Mouse (Mus musculus): ENCODE data around the gene Efna3. TPM values are rescaled to one million over a fixed set of nuclear protein-coding genes. Genes with fewer than 3 reads are reported as not detected.
A peak's percentile ranks its signal among the peaks of the same experiment; 100 is the strongest.

Gene Efna3
- 42.3 and 47.2 TPM in 2 replicates for polyA plus RNA-seq (2015; fragmentation: Nextera tagmentation; extraction: Ambion mirVana)

- Histone ChIP-seq H3K4me1 (peaks cover 53% of the 10 kb centered on the region), H3K4me2 (replicated peaks) (peak within 1 kb of the TSS; percentile 98), H3K9me3 (replicated peaks) (no peaks in the 10 kb centered on the region), H3K4me3 (replicated peaks) (peak within 1 kb of the TSS; percentile 64), H3K27ac (replicated peaks) (peak within 1 kb of the TSS; percentile 63), H3K27me3 (peaks cover 28% of the 10 kb centered on the region), H3K9ac (peak within 1 kb of the TSS; percentile 41), H3K36me3 (no peaks in the 10 kb centered on the region)
- ATAC-seq (ENCODE audit: insufficient number of reproducible peaks, low FRiP score, low TSS enrichment, low read depth), result peak; percentile 54; the same call in 1 of the 2 replicates
- under 1% methylated on average over 53 of the region's 53 CpGs for WGBS
These were observed at the start of gene Efna3 for GRCm38 (mm10) chr3:89322514-89323165. TSS of gene Efna3 (minus strand) at chr3:89322965.

DNA sequence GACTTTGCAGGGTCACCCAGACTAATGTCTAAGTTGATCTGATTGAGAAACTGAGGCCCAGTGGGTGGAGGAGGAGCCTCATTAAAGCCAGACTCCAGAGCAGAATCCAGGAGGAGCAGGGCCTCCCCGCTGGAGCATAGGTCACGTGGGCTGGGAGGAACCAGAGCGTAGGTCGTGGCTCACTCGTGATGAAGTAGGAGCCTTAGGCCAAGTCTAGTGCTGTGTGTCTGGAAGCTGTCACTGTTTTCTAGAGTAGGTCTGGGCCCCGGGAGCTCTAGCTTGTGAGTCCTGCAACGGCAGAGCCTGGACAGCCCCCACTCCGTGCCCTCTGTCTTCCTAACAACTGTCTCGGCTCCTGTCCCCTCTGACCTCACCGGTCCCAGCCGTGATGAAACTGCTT, 44.6 kb upstream of the Efna3 start:
- Histone ChIP-seq H3K4me2 (replicated peaks) (no peak overlapping the region), H3K4me3 (replicated peaks) (no peak overlapping the region), H3K27me3 (no peaks in the 10 kb centered on the region), H3K4me1 (no peaks in the 10 kb centered on the region), H3K9ac (no peak overlapping the region), H3K9me3 (replicated peaks) (no peaks in the 10 kb centered on the region), H3K27ac (replicated peaks) (no peak overlapping the region), H3K36me3 (no peaks in the 10 kb centered on the region)
- WGBS, result 51% methylated on average over 11 of the region's 11 CpGs
- ATAC-seq (ENCODE audit: insufficient number of reproducible peaks, low FRiP score, low TSS enrichment, low read depth), result no peak

- no peaks in the 10 kb centered on the region for H3K9me3 ChIP-seq (replicated peaks)
- H3K4me1 ChIP-seq, result no peaks in the 10 kb centered on the region
- 68% methylated on average over 20 of the region's 20 CpGs for whole genome bisulfite sequencing
- H3K27ac ChIP-seq (replicated peaks), result no peak overlapping the region
- no peak overlapping the region for H3K4me2 ChIP-seq (replicated peaks)
- H3K27me3 ChIP-seq, result no peaks in the 10 kb centered on the region
- H3K4me3 ChIP-seq (replicated peaks), result no peak overlapping the region
- no peak overlapping the region for H3K9ac ChIP-seq
- H3K36me3 ChIP-seq, result no peaks in the 10 kb centered on the region
- no peak for ATAC-seq (ENCODE audit: insufficient number of reproducible peaks, low FRiP score, low TSS enrichment, low read depth)
These were observed 43.0 kb upstream of the Efna3 start for GRCm38 (mm10) chr3:89365486-89366414.

DNA sequence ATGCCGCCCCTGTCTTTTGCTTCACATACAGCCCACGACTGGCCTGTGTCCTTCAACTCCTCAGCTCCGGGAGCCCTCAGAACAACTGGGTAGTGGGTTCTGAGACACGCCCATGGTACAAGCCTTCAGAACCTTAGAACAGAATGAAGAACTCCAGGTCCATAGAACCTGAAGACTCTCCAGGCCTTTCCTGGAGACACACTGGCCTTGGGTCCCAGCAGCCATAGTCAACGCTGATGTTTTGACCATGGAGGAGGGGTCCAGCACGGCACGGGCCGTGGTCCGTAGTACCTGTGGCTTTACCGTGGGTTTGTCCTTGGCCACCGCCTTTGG, 42.4 kb upstream of the Efna3 start, which contains the start of gene Dcst1:
Gene Dcst1, minus strand, starts transcription at position 101 of the 333 bp plus-strand sequence.
- ATAC-seq (ENCODE audit: insufficient number of reproducible peaks, low FRiP score, low TSS enrichment, low read depth), result no peak
- Histone ChIP-seq H3K27me3 (no peaks in the 10 kb centered on the region), H3K4me2 (replicated peaks) (no peak within 1 kb of the TSS), H3K27ac (replicated peaks) (no peak within 1 kb of the TSS), H3K4me3 (replicated peaks) (no peak within 1 kb of the TSS), H3K9ac (no peak within 1 kb of the TSS), H3K36me3 (no peaks in the 10 kb centered on the region), H3K4me1 (no peaks in the 10 kb centered on the region), H3K9me3 (replicated peaks) (no peaks in the 10 kb centered on the region)
- WGBS, result 89% methylated on average over 11 of the region's 11 CpGs

GRCm38 (mm10) chr3:89364631-89365030, 41.9 kb upstream of the Efna3 start:
- no peaks in the 10 kb centered on the region for H3K4me1 ChIP-seq
- no peaks in the 10 kb centered on the region for H3K9me3 ChIP-seq (replicated peaks)
- no peak overlapping the region for H3K27ac ChIP-seq (replicated peaks)
- H3K27me3 ChIP-seq, result no peaks in the 10 kb centered on the region
- no peak for ATAC-seq (ENCODE audit: insufficient number of reproducible peaks, low FRiP score, low TSS enrichment, low read depth)
- H3K4me3 ChIP-seq (replicated peaks), result no peak overlapping the region
- H3K9ac ChIP-seq, result no peak overlapping the region
- WGBS, result 42% methylated on average over 8 of the region's 8 CpGs
- no peaks in the 10 kb centered on the region for H3K36me3 ChIP-seq
- no peak overlapping the region for H3K4me2 ChIP-seq (replicated peaks)

DNA sequence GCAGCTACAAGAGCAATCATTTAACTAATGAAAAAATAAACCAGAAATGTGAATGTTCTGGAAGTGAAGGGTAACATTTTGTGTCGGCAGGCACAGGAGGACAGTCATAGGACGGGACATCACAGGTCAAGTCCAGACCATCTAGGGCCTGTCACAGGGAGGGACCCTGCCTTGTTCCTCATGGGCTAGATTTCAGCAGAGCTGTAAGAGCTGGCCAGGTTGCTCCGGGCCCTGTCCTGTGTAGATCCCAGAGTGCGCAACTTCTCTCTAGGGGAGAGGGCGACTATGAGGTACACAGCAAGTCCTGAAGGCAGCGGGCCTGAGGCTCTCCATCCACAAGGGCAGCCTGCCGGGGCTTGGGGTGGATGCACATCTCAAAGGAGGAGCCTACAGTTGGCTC, 38.9 kb upstream of the Efna3 start, which contains the start of gene Dcst2:
Gene Dcst2, plus strand, starts transcription at position 301 of the 400 bp plus-strand sequence.
- Histone ChIP-seq H3K4me2 (replicated peaks) (no peak within 1 kb of the TSS), H3K27me3 (no peaks in the 10 kb centered on the region), H3K27ac (replicated peaks) (no peak within 1 kb of the TSS), H3K9ac (no peak within 1 kb of the TSS), H3K9me3 (replicated peaks) (no peaks in the 10 kb centered on the region), H3K36me3 (no peaks in the 10 kb centered on the region), H3K4me1 (no peaks in the 10 kb centered on the region), H3K4me3 (replicated peaks) (no peak within 1 kb of the TSS)
- ATAC-seq (ENCODE audit: insufficient number of reproducible peaks, low FRiP score, low TSS enrichment, low read depth), result no peak
- 80% methylated on average over 7 of the region's 7 CpGs for WGBS

- H3K27me3 ChIP-seq, result peaks cover 5% of the 10 kb centered on the region; the same call in 1 of the 2 replicates
- no peak overlapping the region for H3K4me3 ChIP-seq (replicated peaks)
- H3K9me3 ChIP-seq (replicated peaks), result no peaks in the 10 kb centered on the region
- 71% methylated on average over 3 of the region's 3 CpGs for WGBS
- H3K4me1 ChIP-seq, result no peaks in the 10 kb centered on the region
- H3K27ac ChIP-seq (replicated peaks), result no peak overlapping the region
- H3K9ac ChIP-seq, result no peak overlapping the region
- H3K4me2 ChIP-seq (replicated peaks), result no peak overlapping the region
- no peaks in the 10 kb centered on the region for H3K36me3 ChIP-seq
- no peak for ATAC-seq (ENCODE audit: insufficient number of reproducible peaks, low FRiP score, low TSS enrichment, low read depth)
These were observed 37.5 kb upstream of the Efna3 start for GRCm38 (mm10) chr3:89360237-89360636.

DNA sequence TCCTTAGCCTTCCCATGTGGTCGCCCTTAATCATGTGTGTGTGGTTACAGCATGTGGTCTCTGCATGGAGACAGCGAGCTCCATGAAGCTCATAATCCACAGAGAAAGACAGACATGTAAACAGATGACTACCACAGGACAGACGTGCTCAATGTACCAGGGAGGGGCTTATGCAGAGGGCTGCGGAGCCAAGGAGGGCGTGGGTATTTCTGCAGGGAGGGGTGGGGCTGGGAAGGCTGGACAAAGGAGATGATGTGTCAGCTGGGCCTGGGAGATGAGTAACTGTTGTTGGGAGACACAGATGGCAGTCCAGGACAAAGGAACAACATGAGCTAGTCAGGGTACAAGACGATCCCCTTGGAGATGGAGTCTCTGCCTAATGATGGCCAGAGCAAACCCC, 36.9 kb upstream of the Efna3 start:
- peaks cover 5% of the 10 kb centered on the region; the same call in 1 of the 2 replicates for H3K27me3 ChIP-seq
- H3K4me1 ChIP-seq, result 0 out of 2 replicates have a peak, but pooled peaks cover 2% of the 10 kb centered on the region
- H3K9ac ChIP-seq, result no peak overlapping the region
- no peak for ATAC-seq (ENCODE audit: insufficient number of reproducible peaks, low FRiP score, low TSS enrichment, low read depth)
- H3K4me3 ChIP-seq (replicated peaks), result no peak overlapping the region
- H3K9me3 ChIP-seq (replicated peaks), result no peaks in the 10 kb centered on the region
- no peaks in the 10 kb centered on the region for H3K36me3 ChIP-seq
- H3K4me2 ChIP-seq (replicated peaks), result no peak overlapping the region
- no peak overlapping the region for H3K27ac ChIP-seq (replicated peaks)
- WGBS, result 48% methylated on average over 6 of the region's 6 CpGs

DNA sequence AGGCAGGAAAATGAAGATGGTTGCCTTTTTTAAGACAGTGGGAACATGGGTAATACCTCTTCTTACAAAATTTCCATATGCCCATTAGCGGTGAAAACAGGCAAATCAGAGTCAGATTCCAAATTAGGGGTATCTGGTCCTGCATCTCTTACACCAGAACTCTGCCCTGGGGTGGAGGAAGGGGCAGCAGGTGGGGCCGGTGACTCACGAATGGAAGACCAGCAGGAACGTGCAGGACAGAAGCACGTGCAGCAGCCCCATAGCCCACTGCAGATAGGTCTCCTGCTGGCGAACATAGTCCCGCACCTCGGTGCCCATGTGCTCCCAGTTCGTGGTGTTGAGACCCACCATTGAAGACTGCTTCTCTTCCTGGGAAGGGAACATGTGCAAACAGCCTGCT, 33.3 kb upstream of the Efna3 start:
- Histone ChIP-seq H3K9ac (no peak overlapping the region), H3K36me3 (no peaks in the 10 kb centered on the region), H3K9me3 (replicated peaks) (no peaks in the 10 kb centered on the region), H3K27ac (replicated peaks) (no peak overlapping the region), H3K27me3 (peaks cover 5% of the 10 kb centered on the region; the same call in 1 of the 2 replicates), H3K4me3 (replicated peaks) (no peak overlapping the region), H3K4me1 (0 out of 2 replicates have a peak, but pooled peaks cover 2% of the 10 kb centered on the region), H3K4me2 (replicated peaks) (no peak overlapping the region)
- no peak for ATAC-seq (ENCODE audit: insufficient number of reproducible peaks, low FRiP score, low TSS enrichment, low read depth)
- WGBS, result 62% methylated on average over 9 of the region's 9 CpGs

DNA sequence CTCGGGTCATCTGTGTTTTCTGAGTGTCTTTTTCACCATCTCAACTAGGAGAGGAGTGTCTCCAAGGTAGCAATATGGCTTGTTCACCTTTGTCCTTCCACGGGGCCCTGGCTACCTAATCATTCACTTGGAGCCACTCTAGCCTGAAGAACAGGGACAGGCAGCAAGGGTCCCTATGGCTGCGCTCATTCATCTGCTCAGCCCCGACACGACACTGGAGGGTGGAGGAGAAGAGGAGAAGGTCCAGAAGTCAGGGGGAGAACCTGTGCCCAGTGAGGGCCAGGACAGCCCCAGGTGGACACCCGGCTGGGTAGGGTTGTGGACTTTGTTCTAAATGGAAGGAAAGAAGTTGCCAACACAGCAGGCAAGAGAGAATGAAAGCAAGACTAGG, 32.7 kb upstream of the Efna3 start:
- H3K4me2 ChIP-seq (replicated peaks), result no peak overlapping the region
- H3K27ac ChIP-seq (replicated peaks), result no peak overlapping the region
- 83% methylated on average over 6 of the region's 6 CpGs for WGBS
- ATAC-seq (ENCODE audit: insufficient number of reproducible peaks, low FRiP score, low TSS enrichment, low read depth), result no peak
- H3K36me3 ChIP-seq, result no peaks in the 10 kb centered on the region
- H3K4me1 ChIP-seq, result peaks cover 5% of the 10 kb centered on the region
- no peaks in the 10 kb centered on the region for H3K9me3 ChIP-seq (replicated peaks)
- H3K9ac ChIP-seq, result no peak overlapping the region
- H3K4me3 ChIP-seq (replicated peaks), result no peak overlapping the region
- H3K27me3 ChIP-seq, result peaks cover 5% of the 10 kb centered on the region; the same call in 1 of the 2 replicates

DNA sequence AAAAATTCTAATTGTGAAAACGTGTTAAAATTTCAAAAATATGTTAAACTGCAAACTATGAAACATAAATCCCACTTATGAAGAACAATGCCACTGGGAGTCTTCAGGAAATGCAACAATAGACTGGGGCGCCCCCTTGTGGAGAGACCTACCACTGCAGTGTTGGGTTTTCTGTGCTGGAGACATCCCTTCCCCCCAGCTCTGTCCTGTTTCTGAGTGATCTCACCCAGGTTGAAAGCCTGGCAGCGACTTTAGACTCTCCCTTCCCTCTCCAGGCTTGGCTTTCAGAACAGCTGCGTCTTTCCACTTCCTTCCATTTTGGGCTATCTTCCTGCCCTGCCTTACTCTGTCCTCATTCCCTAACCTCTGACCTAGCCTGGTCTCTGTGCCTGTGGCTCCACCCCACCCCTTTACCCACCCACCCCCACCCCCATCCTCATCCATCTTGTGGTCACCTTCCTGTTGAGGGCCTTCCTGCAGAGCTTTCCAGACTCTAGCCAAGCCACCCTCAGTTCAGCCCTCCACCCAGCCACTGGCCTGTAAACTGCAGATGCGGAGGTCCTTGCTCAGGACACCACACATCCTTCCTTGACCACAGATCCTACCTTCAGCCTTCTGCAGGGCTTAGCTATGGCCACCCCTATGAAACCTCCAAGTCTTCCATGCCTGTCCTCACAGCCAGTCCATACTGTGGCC, 32.2 kb upstream of the Efna3 start:
- no peak for ATAC-seq (ENCODE audit: insufficient number of reproducible peaks, low FRiP score, low TSS enrichment, low read depth)
- no peaks in the 10 kb centered on the region for H3K9me3 ChIP-seq (replicated peaks)
- H3K9ac ChIP-seq, result no peak overlapping the region
- H3K4me2 ChIP-seq (replicated peaks), result no peak overlapping the region
- H3K4me3 ChIP-seq (replicated peaks), result no peak overlapping the region
- H3K27me3 ChIP-seq, result peaks cover 5% of the 10 kb centered on the region; the same call in 1 of the 2 replicates
- H3K4me1 ChIP-seq, result peaks cover 10% of the 10 kb centered on the region
- H3K36me3 ChIP-seq, result no peaks in the 10 kb centered on the region
- H3K27ac ChIP-seq (replicated peaks), result no peak overlapping the region
- WGBS, result 18% methylated on average over 5 of the region's 5 CpGs

Data from embryonic facial prominence, embryonic 15.5 days (tissue).